Mouse (Mus musculus): ENCODE results near the gene Neurl4.
"Not testable (repeated sequence)": the region's sequence is repeated elsewhere in the genome, so short reads cannot be mapped to it uniquely, and the experiment has no call there.

Gene Neurl4

DNA sequence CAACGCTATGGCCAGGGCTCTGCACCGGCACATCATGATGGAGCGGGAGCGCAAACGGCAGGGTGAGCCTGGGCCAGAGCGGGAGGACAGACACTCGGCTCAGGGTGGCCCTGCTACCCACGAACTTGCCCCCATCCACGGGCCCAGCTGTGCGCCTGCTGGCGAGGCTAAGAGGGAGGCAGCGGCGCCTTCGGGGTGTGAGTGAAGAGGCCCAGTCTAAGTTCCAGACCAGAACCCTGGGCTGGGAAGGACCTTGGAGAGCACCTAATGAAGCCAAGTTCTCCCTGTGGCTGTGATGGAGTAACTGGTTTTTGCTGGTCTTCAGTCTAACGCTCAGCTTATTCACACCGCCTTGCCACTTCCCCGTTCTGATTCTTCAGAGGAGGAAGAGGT lies 13.5 kb downstream of the Neurl4 start:
- no peak for DNase-seq

DNA sequence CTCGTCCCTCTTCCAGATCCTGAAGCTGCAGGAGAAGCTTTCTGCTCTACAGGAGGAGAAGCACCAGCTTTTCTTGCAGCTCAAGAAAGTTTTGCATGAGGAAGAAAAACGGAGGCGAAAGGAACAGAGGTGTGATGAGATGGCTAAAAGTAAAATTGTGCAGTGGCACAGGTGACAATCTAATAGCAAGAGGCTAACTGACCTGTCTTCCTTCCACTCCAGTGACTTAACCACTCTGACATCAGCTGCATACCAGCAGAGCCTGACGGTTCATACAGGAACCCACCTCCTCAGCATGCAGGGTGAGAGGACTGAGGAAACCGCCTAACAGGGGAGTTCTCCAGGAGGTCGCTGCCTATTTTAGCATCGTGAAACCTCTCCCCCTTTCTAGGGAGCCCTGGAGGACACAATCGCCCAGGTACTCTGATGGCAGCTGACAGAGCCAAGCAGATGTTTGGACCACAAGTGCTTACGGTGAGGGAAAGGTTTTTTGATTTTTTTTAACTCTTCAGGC lies 14.1 kb downstream of the Neurl4 start:
- DNase-seq = no peak

GRCm38 (mm10) chr11:69915667-69916627 lies 15.1 kb downstream of the Neurl4 start:
- DNase-seq = no peak

GRCm38 (mm10) chr11:69916652-69917378 lies 15.9 kb downstream of the Neurl4 start:
- DNase-seq = not testable (repeated sequence)

DNA sequence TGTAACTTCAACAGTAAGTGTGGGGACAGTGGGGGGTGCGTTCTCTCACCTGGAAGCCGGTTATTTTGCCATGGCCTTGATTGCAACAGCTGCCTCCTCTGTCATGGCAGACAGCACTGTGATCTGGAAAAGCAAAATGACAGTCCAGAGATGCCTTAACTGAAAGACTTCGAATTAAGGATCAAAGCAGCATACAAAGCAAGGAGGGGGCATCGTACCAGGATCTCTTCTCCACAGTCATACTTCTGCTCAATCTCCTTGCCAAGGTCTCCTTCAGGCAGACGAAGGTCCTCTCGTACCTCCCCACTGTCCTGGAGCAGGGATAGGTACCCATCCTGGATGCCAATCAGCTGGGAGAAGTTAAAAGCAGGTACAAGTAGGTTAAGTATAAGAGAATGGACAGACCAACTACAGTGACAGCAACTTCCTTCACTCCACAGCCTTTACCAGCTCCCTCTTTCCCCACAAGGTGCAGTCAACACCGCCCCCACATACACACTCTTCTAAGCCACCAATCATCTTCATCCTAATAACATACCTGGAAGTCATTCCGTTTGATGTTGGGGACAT lies 16.6 kb downstream of the Neurl4 start:
- DNase-seq = no peak

- DNase-seq = no peak
Observed at GRCm38 (mm10) chr11:69918118-69918517, 17.2 kb downstream of the Neurl4 start.

DNA sequence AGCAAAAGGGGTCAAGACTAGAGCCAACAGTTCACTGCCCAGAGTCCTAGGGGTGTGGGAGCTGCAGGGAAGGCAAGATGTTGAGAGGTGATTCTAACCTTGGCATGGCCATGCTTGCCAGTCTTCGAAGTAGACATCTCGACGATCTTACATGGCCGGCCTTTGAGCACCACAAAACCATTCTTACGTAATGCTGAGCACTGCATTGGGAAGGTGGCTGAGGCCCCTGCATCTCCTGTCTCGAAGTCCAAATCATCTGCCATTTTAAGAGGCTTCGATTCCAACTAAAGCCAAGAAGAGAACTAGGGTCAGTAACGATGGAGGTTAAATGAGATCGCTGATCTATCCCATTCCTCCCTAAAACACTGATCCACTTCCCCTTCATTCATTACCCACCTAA lies 18.2 kb downstream of the Neurl4 start:
- no peak for DNase-seq

- DNase-seq = peak; percentile 88
Observed at GRCm38 (mm10) chr11:69919661-69920265, 18.9 kb downstream of the Neurl4 start.

GRCm38 (mm10) chr11:69920266-69921031 lies 19.6 kb downstream of the Neurl4 start:
- DNase-seq = peak; percentile 33 to 62

- DNase-seq = peak; percentile 100
Observed at GRCm38 (mm10) chr11:69921114-69922011, 20.5 kb downstream of the Neurl4 start, which contains the start of gene Eif5a. Eif5a (minus strand) TSS chr11:69921958.

GRCm38 (mm10) chr11:69922012-69922756 lies 21.3 kb downstream of the Neurl4 start:
- no peak for DNase-seq

DNA sequence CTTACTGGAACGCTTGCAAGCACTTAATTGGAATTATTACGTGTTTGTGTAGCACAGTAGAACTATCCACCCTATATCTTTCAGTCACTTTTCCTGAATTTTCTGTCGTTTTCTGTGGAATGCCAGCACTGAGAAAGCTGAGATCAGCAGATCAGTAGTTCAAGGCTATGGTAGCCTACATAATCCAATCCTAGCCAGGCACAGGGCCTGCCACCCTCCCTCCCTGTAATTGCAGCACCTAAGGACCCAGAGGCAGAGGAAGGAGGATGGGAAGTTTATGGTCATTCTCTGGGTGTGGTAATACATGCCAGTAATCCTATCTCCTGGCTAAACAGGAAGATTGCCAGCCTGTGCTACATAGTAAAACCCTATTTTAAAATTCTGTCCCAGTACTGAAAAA lies 21.9 kb downstream of the Neurl4 start:
- DNase-seq = no peak

DNA sequence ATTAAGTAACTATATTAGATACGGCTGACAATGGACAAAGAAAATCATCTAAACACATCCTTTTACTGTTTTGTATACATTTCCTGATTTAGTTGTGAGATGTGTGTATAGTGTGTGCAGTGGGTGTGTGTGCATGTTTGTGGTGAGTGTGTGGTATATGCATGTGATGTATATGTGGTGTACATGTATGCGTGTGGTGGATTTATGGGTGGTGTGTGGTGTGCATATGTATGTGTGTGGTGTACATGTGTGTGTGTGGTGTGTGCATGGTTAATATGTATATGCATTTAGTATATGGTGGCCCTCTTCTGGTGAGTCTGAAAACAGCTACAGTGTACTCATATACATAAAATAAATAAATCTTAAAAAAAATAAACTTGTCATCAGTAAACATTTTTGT lies 26.6 kb downstream of the Neurl4 start:
- no peak for DNase-seq

- DNase-seq = no peak
Observed at GRCm38 (mm10) chr11:69929712-69930111, 28.8 kb downstream of the Neurl4 start.

DNA sequence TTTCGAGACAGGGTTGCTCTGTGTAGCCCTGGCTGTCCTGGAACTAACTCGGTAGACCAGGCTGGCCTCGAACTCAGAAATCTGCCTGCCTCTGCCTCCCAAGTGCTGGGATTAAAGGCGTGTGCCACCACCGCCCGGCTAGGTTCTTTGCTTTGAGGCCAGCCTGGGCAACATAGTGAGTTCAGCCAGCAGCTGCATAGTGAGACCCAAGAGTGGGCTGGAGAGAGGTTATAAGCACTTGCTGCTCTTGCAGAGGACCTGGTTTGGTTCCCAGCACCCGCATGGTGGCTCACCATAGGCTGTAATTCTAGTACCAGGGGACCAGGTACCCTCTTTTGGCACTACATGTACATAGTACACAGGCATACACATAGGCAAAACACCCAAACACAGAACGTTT lies 29.3 kb downstream of the Neurl4 start:
- not testable (repeated sequence) for DNase-seq

DNA sequence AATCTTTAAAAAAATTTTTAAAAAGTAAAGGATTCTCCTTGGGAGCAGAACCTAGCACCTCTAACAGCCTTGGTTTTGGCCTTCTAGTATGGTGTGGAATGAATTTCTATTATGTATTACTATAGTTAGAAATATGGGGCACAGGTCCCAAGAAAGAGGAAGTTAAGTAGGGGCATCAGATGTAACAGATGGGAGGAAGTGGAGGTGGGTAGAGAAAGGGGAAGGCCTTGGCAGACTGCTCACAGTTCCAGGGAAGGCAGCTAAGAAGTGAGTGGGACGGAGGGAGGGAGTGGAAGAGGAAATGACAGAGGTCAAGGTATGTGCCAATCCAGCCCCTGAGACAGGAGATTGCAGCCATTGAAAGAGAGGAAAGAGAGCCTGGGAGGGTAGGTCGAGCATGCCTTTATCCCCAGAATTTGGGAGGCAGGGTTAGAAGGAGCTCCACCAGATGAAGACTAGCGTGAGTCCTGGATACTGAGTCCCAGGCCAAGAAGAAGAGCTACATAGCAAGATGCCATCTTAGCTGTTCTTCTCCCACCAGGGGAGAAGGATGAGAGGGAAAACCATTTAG lies 30.2 kb downstream of the Neurl4 start:
- peak; percentile 35 to 41 for DNase-seq

DNA sequence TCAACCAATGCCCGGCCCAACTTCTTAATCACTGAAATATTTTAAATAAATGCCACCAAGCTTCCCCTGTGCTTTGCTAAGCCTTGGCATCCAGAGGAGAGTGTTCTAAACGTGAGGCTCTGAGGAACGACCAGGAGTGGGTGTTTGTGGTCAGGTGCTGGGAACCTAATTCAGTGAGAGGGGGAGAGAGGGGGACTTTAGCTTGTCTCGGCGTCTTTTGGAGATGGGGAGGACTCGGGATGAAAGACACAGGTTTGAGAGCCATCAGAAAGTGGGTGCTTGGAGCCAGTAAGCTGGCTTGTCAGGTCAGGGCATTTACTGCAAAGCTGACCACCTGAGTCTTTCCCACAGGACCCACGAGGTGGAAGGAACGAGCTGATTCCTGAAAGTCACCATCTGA lies 30.9 kb downstream of the Neurl4 start:
- DNase-seq = no peak

GRCm38 (mm10) chr11:69932254-69932653 lies 31.4 kb downstream of the Neurl4 start:
- DNase-seq = no peak

- DNase-seq = no peak
Observed at GRCm38 (mm10) chr11:69933066-69933465, 32.2 kb downstream of the Neurl4 start.

- DNase-seq = peak; percentile 88 to 93
Observed at GRCm38 (mm10) chr11:69934169-69934568, 33.3 kb downstream of the Neurl4 start.
